Mouse (Mus musculus): ENCODE results near the gene Zfp112. TPM values are rescaled to one million over a fixed set of nuclear protein-coding genes. Genes with fewer than 3 reads are reported as not detected.

Gene Zfp112
- total RNA-seq, 2 experiments from 2014 or later, result 2.8 to 3.7 TPM

Other genes with a start within 250 kb of the Zfp112 start
- gene Vmn1r177, start 245.9 kb upstream of the Zfp112 start, total RNA-seq (2021), result not detected
- not detected for gene Vmn1r178, start 220.3 kb upstream of the Zfp112 start, total RNA-seq (2021)
- not detected for gene Vmn1r179, start 185.3 kb upstream of the Zfp112 start, total RNA-seq (2021)
- not detected for gene Vmn1r180, start 161.7 kb upstream of the Zfp112 start, total RNA-seq (2021)
- not detected for gene Vmn1r181, start 137.7 kb upstream of the Zfp112 start, total RNA-seq (2021)
- gene V1rd19, start 110.6 kb upstream of the Zfp112 start, total RNA-seq (2021), result not detected
- not detected for gene Vmn1r183, start 59.1 kb upstream of the Zfp112 start, total RNA-seq (2021)
- 10 to 100 TPM; 15.8 to 16.0 TPM for gene Zfp180, start 30.4 kb upstream of the Zfp112 start, total RNA-seq (2021)
- gene Zfp235, start 21.9 kb downstream of the Zfp112 start, total RNA-seq (2021), result 1 to 10 TPM; 4.5 to 5.9 TPM
- gene Zfp114, start 62.7 kb downstream of the Zfp112 start, total RNA-seq (2021), result not detected
- 1 to 10 TPM; 3.0 to 4.5 TPM for gene Zfp111, start 99.1 kb downstream of the Zfp112 start, total RNA-seq (2021)
- gene Zfp109, start 125.2 kb downstream of the Zfp112 start, total RNA-seq (2021), result 1 to 10 TPM; 2.0 to 2.2 TPM
- gene Zfp108, start 142.5 kb downstream of the Zfp112 start, total RNA-seq (2021), result 1 to 10 TPM; 1.0 to 1.2 TPM
- gene Zfp93, start 158.1 kb downstream of the Zfp112 start, total RNA-seq (2021), result 1 to 10 TPM; 3.1 to 3.6 TPM
- gene Zfp61, start 188.9 kb downstream of the Zfp112 start, total RNA-seq (2021), result 1 to 10 TPM; 2.2 to 2.6 TPM
- gene Zfp94, start 204.4 kb downstream of the Zfp112 start, total RNA-seq (2021), result 1 to 10 TPM; 2.5 TPM
- under 1 TPM in 1 of 2 experiments, not detected in 1; 0.32 TPM for gene Tescl, start 221.6 kb downstream of the Zfp112 start, total RNA-seq (2021)
- gene Lypd5, start 236.9 kb downstream of the Zfp112 start, total RNA-seq (2021), result not detected

All from heart, adult 18-20 months (tissue).